Mouse (Mus musculus) heart, adult 11 months (tissue): ENCODE data around the gene Pik3cd.
A peak's percentile ranks its signal among the peaks of the same experiment; 100 is the strongest.
"Not testable (repeated sequence)": the region's sequence is repeated elsewhere in the genome, so short reads cannot be mapped to it uniquely, and the experiment has no call there.

Experiments
- DNase-seq: peaks from one replicate; pipeline ENCODE4 v3.0.0; 2022

The Pik3cd gene

DNA sequence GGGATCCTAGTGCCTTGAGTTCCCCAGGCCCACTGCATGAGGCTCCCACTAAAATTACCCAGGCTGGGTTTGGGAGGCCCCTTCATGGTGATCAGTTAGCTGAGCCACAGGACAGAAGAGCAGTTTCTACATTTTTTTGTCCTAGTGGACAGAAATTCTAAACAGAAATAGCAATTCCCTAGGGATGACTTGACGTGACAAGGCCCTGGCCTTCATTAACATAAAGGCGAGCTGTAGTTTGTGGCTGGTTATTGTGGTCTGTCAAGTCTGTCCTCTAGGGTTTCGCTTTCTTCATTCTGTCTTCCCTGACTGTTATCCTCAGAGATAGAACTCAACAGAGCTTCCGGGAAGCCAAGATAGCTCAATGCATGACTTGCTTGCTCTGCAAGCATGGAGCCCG, 60.4 kb downstream of the Pik3cd start:
- DNase-seq = no peak

DNA sequence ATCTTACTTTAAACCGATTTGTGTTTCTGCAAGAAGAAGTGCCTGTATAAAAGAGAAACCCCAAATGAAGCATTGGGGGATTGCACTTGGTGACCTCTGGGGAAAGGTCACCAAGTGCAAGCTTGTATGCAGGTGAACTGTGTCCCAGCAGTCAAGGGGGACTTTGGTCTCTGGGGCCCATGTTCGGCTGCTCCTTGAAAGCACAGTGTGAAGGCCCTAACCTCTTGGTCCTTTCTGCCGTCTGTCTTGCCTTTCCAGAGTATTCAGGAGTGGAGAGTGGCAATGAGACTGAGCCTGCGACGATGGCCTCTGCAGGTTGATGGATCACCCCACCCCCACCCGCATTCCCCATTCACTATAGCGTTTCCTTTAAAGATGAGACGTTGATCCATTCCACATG, 61.0 kb downstream of the Pik3cd start:
- DNase-seq = no peak

DNA sequence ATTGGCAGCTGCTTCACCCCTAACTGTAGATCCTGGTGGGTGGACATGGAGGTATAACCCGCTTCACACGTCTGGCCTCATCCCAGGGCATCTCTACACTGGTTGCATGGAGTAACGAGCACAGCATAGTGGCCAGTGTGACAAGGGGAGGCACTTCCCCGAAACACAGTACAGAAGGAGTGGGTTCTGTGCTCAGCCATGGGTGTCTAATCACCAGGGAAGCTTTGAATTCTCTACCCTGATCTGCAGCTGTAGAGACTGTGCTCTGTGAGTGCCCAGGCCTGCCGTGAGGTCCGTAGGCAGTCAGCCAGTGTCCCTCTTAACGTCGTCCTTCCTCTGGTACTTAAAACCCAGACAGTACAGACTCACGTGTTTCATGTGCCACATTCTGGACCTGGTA, 61.5 kb downstream of the Pik3cd start:
- DNase-seq = no peak

DNA sequence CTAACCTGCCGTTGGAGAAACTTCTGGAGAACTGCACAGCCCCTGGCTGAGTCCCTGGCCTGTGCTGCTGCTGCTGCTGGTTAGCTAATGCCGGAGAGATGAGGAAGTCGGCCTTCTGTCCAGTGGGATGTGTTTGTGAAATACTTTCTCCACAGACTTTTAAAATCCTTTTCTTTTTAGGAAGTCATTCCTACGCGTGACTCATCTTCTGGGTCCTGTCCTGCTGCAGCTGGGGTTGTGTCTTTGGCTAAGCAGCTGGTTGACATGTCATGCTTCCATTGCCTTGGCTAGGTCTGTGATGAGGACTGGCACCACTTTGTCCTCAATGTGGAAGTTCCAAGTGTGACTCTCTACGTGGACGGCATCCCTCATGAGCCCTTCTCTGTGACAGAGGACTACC, 64.4 kb downstream of the Pik3cd start:
- peak; percentile 96 for DNase-seq

DNA sequence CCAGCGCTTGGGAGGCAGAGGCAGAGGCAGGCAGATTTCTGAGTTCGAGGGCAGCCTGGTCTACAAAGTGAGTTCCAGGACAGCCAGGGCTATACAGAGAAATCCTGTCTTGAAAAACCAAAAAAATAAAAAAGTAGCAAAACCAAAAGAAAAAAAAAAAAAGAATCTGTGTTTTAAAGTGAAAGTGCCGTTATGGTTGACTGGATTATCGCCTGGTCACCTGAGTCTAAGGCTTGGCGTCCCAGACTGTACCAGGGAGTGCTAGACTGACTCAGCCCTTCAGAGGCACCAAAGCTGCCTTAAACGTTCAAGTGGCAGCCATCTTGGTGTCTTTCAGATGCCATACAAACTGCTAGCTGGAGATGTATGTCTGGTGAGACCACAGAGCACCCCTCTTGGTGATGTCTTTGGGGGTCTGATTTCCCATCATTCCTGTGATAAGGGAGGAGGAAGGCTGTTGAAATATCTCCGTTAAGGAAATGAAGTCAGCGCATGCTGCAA, 66.4 kb downstream of the Pik3cd start:
- no peak for DNase-seq

DNA sequence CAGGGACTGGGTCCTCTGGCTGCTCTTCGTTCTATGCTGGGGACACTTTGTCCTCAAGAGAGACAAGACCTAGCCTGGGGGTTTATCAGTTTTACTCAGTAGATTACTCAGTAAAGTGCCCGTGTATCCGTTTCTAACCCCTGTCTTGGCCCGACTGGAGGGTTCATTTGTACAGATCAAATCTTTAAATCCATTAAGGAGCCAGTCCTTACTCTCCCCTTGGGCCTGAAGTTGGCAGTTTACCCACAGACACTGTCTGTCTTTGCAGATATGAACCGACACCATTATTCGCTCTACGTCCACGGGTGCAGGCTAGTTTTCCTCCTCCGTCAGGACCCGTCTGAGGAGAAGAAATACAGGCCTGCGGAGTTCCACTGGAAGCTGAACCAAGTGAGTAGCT, 67.4 kb downstream of the Pik3cd start:
- no peak for DNase-seq

DNA sequence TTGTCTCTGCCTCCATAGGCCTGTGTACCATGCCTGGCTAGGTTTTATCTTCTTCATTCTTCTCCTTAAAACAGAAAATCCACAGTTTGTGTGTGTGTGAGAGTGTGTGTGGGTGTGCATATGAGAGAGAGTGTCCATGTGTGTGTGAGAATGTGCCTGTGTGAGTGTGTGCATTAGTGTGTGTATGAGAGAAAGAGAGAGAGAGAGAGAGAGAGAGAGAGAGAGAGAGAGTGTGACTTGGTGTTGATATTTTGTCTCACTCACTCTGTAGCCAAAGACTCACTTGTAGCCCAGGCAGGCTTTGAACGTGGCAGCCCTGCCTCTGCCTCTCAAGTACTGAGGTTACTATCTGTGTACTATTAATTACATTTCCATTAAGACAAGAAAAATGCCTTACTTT, 68.2 kb downstream of the Pik3cd start:
- DNase-seq = no peak

DNA sequence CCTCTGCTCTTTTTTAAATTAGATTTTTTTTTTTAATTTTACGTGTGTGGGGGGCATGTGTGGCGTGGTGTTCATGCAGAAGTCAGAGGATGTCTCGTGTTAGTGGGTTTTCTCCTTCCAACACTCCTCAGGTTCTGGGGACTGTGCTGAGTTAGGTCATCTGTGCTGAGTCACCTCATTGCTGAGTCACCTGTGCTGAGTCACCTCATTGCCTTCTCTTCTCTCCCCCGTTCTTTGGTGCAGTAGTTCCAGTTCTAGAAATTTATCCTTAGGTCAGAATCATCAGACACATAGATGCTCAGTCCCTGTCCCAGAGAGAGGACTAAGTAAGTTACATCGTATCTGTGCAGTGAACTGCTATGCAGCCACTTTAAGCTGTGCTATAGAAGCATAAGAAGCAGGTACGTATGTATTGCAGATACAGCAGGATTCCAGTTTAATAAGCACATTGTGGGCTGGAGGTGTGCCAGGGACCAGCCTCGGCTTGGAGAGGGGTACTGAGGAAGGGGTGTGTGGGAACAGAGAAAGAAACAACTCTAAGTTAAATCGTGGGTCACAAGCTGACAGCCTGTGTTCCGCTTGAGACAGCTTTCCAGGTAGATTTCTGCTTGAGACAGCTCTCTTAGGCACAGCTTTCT, 69.6 kb downstream of the Pik3cd start:
- DNase-seq = no peak

DNA sequence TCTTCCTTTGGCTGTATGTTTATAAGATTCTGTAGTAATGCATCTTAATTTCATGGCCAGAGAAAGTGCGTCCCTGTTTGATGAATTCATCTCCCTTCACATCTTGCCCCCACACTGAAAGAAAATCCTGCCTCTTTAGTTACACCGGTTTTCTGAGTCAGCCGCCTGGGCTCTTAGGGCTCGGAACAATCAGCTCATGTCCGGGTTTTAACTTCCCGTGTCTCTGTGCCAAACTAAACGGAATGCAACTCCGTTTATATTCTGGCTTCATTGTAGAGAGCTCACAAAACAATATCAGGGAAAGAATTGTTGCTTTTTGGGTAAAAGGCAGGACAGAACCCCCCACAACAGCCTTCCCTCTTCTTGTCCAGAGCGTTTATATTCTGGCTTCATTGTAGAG, 73.6 kb downstream of the Pik3cd start:
- DNase-seq = peak; percentile 82

DNA sequence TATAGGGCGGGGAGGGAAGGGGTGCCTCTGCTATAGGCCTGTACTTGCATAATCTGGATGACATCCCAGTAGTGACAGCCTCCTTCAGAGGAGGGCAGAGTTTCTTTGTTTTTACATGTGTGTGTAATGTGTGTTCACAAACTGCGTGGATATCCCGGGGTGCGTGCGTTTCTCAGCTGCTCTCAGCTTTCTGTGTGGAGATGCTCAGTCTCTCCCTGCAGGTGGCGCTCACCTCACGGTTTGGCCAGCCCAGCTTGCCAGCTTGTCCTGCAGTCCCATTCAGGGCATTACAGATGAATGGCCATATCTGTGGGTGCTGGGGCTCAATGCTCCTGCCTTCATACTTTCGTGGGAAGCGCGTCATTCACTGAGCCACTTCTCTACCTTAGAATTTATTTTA, 74.0 kb downstream of the Pik3cd start:
- DNase-seq = peak; percentile 89

DNA sequence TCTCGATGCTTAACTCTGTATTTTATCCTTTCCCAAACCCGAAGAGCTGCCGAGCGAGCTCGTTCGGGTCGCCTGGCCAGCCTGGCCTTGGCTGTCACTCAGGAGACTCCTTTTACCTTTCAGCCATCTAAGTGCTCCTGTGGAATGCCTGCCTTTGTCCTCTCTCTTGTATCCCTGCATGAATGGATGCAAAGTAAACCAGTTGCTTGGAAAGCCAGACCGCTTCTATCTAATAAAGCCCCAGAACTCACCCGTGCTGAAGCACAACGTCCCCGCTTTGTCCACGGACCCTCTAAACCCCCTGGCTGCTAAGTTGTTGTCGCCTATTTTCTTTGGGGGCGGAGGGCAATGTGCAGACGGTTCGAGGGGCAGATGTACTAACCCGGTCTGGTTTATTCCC, 75.6 kb downstream of the Pik3cd start:
- peak; percentile 81 for DNase-seq

DNA sequence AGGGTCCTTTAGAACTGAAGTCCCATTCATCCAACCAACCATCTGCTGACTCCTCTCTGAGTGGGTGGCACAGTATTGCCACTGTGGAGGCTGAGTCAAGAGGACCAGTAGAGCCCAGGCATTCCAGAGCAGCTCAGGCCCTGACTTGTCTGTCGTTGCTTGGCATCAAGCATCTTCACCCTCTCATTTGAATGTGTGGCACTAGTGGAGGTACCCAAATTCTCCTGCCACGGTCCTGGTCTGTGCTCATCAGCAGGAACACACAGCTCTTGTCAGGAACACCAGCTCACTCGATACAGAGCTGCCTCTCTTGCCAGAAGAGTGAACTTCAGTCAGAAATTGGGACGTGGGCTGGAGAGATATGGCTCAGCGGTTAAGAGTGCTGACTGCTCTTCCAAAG, 78.7 kb downstream of the Pik3cd start:
- DNase-seq = peak; percentile 79

DNA sequence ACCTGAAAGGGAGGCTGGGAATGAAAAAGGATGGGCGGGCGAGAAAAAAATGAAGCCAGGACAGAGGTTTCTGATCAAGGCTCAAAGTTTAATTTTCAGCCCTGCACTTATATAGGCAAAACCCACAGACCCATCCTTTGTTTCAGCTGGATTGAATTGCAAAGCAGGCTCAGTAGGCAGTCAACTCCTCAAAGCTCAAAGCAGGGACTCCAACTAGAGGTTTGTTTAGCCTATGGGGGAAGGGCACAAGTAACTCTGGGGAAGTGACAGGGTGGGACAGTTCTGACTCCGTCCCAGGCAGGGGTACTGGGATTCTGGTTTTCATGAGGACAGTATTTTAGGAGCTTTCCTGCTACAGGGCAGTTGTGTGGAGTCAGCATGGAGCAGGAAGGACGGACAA, 81.1 kb downstream of the Pik3cd start:
- no peak for DNase-seq

DNA sequence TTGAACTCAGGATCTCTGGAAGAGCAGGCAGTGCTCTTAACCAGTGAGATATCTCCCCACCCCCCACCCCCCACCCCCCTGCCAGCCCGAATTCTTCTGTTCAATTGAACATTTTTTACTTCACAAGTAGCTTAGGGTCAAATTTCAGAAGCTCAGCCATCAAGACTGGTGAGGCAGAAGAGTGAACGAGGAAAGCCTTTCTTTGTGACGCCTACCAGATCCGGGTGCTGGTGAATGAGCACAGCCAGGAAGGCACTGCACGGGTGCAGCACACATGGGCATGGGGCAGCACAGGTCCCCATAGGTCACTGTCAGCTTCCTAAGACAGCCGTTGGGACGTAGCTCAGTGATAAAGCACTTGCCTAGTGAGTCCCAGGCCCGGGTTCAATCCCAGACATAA, 82.4 kb downstream of the Pik3cd start:
- DNase-seq = no peak

DNA sequence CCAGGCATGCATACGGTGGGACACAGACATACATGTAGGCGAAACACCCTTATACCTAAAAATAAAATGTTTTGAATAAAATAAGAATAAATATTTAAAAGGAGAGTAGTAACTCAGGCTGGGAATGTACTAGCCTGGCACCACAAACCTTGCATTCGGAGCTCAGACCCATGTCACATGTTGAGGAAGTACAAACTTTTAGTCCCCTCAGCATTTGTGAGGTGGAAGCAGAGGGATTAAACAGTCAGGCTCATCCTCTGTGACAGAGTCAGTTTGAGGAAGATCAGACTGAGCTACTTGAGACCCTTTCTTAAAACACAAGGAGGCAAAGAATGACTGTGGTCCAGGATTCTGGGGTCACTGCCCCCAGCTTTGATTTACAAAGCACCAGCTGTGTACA, 85.4 kb downstream of the Pik3cd start:
- DNase-seq = peak; percentile 89

DNA sequence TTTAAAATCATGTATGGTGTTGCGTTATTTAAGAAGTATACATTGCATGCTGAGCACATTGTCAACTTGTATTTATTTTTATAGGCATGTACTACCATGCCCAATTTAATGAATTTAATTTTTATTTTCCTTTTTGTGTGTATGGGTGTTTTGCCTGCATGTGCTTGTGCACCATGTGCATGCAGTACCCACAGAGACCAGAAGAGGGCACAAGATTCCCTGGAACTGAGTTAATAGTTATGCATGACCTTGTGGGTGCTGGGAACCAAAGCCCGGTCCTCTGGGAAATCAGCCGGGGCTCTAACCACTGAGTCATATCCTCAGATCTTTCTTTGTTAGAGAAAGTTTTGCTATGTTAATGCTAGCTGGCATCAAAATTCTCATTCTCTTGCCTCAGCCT, 87.5 kb downstream of the Pik3cd start:
- DNase-seq = no peak

DNA sequence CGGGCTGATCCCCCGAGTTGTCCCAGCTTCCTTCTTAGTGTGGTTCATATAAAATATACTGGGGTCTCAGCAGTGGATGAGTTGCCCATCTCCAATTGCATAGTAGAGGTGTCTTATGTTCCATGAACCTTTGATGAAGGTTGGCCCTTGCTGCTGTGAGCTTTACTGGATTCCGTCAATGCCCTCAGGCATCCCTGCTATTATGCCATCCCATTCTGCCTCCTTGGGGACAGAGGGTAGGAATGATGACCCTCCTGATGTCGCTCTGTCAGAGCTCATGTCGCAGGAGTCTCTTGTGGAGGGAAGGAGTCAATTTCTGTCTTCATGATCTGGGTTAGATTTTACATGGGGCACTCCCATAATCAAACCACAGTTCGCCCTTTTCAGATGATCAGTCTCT, 88.9 kb downstream of the Pik3cd start:
- not testable (repeated sequence) for DNase-seq

DNA sequence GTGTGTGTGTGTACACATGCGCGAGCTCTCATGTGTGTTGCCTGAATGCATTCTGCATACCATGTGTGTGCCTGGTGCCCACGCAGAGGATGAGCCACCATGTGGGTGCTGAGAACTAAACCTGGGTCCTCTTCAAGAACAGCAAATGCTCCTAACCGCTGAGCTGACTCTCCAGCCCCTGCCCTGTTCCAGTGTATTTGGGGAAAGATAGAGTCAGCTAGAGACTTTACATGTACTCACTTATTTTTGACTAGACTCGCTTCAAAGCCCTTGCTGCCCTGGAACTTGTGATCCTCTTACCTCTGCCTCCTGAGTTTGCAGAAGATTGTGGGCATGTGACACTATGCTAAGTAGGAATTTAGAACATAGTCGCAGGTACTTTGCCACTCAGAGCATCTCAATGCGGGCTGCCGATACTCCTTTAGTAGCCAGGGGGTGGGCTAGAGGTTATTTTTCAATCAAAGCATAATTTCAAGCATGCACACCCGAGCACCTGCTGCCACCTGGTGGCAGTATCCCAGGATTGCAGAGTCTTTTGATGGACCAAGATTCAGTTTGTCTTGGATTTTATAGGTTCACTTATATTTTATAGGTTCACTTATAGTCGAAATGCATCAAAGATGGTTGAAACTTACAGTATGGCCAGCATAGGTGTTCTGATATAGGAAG, 90.9 kb downstream of the Pik3cd start:
- DNase-seq = peak; percentile 76

DNA sequence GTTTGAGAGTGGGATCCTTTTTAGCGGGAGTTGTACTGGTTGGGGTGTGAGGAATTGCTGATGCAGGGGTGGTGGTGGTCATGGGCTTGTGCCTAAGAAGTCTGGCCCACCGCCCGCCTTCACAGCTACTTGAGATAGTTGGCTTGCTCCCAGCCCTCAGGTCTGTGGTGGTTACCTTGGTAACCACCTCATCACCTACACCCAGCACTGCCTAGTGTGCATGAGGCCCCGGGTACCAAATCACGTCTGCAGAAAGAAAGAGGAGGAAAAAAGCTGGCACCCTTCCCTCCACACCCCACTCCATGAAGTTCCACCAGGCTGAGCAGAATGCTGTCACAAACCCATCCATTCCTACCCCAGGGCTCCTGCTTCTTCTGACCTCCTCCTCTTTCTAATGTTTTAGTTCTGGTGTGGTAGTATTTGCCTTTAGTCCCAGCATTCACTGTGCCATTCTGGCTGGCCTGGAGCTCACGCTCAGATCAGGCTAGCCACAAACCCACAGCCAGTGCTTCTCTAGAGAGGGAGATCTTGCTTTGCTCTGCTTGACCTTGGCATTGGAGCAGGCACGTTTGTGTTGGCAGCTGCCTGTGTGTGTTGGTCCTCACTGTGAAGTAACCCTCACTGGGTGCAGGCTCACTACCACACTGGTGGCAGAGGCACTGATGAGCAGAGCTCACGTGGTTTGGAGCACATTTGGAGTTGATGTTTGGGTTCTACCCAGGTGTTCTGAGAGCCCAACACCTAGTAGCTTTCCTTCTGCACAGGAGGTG, 92.9 kb downstream of the Pik3cd start:
- peak; percentile 90 for DNase-seq

DNA sequence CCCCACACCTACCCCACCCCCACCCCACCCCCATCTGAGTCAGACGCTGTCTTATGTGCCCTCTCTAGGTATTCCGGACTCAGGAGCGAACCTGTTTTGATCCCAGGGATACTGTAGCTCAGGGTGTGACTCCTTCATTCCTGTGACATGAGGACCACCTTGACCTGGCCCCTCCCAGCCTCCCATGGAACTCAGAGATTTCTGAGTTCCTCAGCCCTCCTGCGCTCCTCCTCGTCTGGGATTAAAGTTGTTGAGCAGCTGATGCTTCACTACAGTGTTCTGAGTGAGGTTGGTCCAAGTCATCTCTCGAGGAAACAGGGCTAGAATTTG, 94.1 kb downstream of the Pik3cd start:
- no peak for DNase-seq

DNA sequence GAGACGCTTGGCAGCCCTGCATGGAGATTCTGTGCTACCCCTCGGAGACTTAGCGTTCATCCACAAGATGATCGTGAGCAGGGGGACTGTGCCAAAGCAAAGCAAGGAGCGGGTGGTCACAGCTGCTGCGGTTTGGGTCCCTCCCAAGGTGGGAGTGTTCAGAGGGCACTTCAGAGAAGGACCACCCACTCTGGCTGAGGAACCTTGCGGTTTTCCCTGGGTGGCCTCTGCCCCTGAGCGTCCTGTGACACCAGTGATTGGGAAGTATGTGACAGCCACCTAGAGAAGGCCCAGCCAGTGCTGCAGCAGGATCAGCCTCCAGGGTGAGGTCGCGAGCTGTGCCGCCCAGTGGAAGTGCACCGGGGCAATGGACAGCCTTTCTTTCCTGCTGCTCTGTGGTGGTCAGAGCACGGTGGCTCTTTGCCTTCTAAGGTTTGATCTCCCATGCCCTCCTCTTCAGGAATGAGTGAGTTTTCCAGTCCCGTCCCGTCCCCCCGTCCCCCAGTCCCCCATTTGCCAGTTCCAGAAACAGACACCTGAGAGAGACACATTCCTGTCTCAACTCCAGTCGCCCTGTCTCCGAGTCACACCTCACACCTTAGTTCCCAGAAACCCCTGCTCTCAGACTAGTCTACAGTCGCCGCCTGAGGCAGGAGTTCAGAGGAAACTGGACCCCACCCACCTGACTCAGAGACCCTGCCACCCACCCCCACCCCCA, 94.6 kb downstream of the Pik3cd start:
- peak; percentile 95 for DNase-seq

DNA sequence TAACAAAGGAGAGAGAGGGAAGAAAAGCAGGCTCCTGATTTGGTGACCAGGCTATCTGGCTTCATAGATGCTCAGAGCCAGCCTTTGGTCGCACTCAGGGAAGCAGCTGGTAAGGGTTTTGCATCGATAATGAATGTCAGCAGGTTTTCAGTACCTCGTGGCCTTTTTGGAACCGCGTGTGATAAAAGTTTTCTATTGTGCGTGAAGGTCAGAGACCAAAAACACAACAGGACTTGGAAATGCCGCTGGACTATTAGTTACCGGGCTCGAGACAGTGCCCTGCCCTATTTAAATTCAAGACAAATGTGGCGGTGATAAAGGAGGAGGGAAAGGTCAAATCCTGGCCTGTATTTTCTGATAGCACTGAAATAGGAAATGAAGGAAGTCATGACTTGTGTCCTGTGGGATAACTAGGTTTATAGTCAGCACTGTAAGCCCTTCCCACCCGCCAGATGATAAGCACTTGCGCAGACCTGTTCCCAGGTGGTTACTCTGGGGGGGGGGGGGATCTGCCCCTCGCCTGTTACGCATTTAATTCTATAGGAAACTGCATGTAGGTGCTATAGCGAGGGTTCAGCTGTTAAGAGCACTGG, 95.5 kb downstream of the Pik3cd start:
- DNase-seq = peak; percentile 84

DNA sequence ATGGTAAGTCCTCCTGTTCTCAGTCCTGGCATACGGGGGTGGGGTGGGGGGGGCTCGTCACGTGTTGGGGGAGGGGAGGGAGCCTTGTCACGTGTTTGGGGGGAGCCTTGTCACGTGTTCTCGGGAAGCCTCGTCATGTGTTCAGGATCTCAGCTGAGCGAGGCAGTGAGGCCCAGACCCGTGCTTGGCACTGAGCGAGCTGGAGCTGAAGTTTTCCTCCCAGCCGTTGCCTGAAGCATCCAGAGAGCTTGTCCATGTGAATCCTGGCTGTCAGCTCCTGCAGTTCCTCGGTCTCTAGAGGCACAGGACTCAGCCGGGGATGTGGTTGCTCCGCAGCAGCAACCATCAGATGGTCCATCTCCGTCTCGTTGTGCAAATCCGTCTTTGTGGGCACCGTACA, 96.3 kb downstream of the Pik3cd start:
- peak; percentile 97 for DNase-seq
